Mouse (Mus musculus) lung, embryonic 14.5 days (tissue): Measurements from ENCODE around the gene Tpbpa. TPM values are rescaled to one million over a fixed set of nuclear protein-coding genes. Genes with fewer than 3 reads are reported as not detected.
"Not testable (repeated sequence)": the region's sequence is repeated elsewhere in the genome, so short reads cannot be mapped to it uniquely, and the experiment has no call there.

Source experiments
- ATAC-seq: fragments of 200-750 bp; cut with Nextera tagmentation; 2 replicates; pipeline ENCODE4 v1.8.0; 2017; ENCODE audit warnings: mild to moderate bottlenecking, moderate TSS enrichment, moderate library complexity; ENCODE audit not compliant: insufficient read depth
- DNase-seq: peaks from one replicate; pipeline ENCODE4 v3.0.0-alpha.2; 2015
- H3K27ac ChIP-seq: fragments of 300-500 bp; sonication (generic); 2 replicates; pipeline ENCODE4 v1.5.1; 2014; ENCODE audit warnings: low read depth, mild to moderate bottlenecking, moderate library complexity
- H3K27me3 ChIP-seq: fragments of 300-500 bp; sonication (generic); 2 replicates; pipeline ENCODE4 v1.6.1; 2014; ENCODE audit warnings: low read length, control low read depth; ENCODE audit not compliant: insufficient read depth
- H3K36me3 ChIP-seq: fragments of 300-500 bp; sonication (generic); 2 replicates; pipeline ENCODE4 v1.6.1; 2014; ENCODE audit warnings: control low read depth; ENCODE audit not compliant: insufficient read depth
- H3K4me1 ChIP-seq: fragments of 300-500 bp; sonication (generic); 2 replicates; pipeline ENCODE4 v1.6.1; 2014; ENCODE audit warnings: antibody characterized with exemption, control low read depth; ENCODE audit not compliant: insufficient read depth
- H3K4me2 ChIP-seq: fragments of 300-500 bp; sonication (generic); 2 replicates; pipeline ENCODE4 v1.6.1; 2014; ENCODE audit warnings: mild to moderate bottlenecking
- H3K4me3 ChIP-seq: fragments of 300-500 bp; sonication (generic); 2 replicates; pipeline ENCODE4 v1.5.1; 2014; ENCODE audit warnings: low read depth, low read length
- H3K9ac ChIP-seq: fragments of 300-500 bp; sonication (generic); 2 replicates; pipeline ENCODE4 v1.6.1; 2014
- H3K9me3 ChIP-seq: fragments of 300-500 bp; sonication (generic); 2 replicates; pipeline ENCODE4 v1.6.1; 2016; ENCODE audit warnings: low read depth, low read length, control low read depth
- CTCF ChIP-seq: IDR thresholded peaks from 2 replicates; pipeline ENCODE4 v1.5.1; 2016; ENCODE audit warnings: antibody characterized with exemption, low read depth
- WGBS: fragments of 180-500 bp; shearing (Covaris S2); extraction: QIAGEN DNeasy Blood & Tissue Kit; methylation state at CpG from one replicate; pipeline ENCODE4 v1.1.7; 2014; 5-methylcytosine and 5-hydroxymethylcytosine counted together
- polyA plus RNA-seq: library from polyadenylated mRNA; unstranded; fragments of >200 nt; fragmentation: Nextera tagmentation; extraction: Ambion mirVana; gene quantifications from 2 replicates; pipeline ENCODE4 v1.2.1, GENCODE M21; 2014

Tpbpa gene
- polyA plus RNA-seq, 1 experiment from 2014 or later: not detected

DNA sequence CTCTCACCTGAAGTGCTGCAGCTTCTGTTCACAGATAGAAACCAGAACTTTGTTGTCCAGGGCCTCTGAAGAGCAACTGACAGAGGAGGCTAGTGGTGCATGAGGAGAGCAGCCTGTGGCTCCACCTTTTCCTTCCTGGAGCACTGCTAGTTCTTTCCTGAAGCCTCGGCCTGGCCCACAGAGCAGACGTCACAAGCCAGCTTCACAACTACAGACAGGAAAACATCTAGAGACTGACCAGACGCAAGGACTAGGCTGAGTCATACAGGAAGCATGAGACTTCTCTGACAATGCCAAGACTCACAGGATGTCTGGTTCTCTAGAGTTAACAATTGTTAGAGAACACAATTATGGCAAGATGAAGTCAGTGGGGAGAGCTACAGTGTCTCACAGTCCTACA is 44.5 kb downstream of the Tpbpa start, which contains the start of gene Ctla2b:
TSS of gene Ctla2b (minus strand) at position 120 of the 400 bp plus-strand sequence.
- peak; percentile 79; the same call in 1 of the 2 replicates for ATAC-seq

DNA sequence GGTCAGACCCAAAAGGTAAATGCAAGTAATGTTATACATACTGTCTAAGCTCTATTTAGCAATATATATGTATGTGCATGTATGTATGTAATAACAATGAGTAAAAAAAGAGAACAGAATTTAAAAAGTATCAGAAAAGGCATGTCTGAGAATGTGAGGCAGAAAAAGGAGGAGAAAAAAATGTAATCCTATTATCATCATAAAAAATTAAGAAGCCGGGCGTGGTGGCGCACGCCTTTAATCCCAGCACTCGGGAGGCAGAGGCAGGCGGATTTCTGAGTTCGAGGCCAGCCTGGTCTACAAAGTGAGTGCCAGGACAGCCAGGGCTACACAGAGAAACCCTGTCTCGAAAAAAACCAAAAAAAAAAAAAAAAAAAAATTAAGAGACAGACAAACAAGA is 45.0 kb downstream of the Tpbpa start, which contains the start of gene Gm49392:
TSS of gene Gm49392 (minus strand) at position 101 of the 400 bp plus-strand sequence.
- not testable (repeated sequence) for H3K4me2 ChIP-seq, DNase-seq, H3K27ac ChIP-seq, H3K9ac ChIP-seq, H3K27me3 ChIP-seq, ATAC-seq, H3K9me3 ChIP-seq, H3K36me3 ChIP-seq, H3K4me1 ChIP-seq, H3K4me3 ChIP-seq
- WGBS: 75% methylated on average over 8 of the region's 8 CpGs

More for the DNA sequence above, 44.5 kb downstream of the Tpbpa start, which contains the start of gene Ctla2b:
- Histone ChIP-seq H3K4me1 (no peaks in the 10 kb centered on the region), H3K9ac (no peak within 1 kb of the TSS), H3K27ac (no peak within 1 kb of the TSS), H3K4me2 (no peak within 1 kb of the TSS), H3K4me3 (no peak within 1 kb of the TSS), H3K27me3 (no peaks in the 10 kb centered on the region), H3K36me3 (no peaks in the 10 kb centered on the region), H3K9me3 (no peaks in the 10 kb centered on the region)
- peak; percentile 57 for DNase-seq
- no peak for TF ChIP-seq CTCF
- 48% methylated on average over 3 of the region's 3 CpGs for WGBS

DNA sequence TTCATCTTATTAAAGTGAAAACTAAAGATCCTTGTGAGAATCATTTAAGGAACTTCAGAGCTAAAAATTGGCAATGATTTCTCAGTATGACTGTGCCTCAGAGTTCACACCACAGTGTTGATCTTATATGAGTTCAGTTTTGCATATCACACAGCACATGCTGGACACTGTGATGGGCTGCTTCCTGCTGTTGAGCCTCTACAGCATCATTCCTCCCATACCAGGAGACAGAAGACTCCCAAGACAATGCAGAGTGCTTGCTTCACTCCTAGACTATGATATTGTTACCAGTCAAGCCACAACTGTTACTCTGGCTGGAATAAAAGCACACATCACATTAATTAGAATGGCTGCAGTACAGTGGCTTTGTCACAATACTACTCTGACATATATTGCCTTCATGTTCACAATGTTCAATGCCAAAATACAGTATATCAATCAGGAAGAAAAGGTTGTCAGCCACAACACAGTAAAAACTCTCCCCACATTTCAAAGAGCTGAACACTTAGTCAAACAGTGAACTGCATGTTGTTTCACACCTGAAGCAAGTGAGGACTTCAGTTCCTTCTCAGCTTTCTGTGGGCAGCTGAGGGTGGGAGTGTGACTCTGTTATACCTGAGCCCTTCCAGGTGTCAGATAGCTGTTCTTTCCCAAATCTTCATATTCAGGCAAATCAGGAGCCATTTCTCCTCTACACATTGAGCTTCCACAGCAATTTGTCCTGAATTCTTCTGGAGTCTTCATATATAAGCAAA is 46.2 kb downstream of the Tpbpa start:
- ATAC-seq: no peak

DNA sequence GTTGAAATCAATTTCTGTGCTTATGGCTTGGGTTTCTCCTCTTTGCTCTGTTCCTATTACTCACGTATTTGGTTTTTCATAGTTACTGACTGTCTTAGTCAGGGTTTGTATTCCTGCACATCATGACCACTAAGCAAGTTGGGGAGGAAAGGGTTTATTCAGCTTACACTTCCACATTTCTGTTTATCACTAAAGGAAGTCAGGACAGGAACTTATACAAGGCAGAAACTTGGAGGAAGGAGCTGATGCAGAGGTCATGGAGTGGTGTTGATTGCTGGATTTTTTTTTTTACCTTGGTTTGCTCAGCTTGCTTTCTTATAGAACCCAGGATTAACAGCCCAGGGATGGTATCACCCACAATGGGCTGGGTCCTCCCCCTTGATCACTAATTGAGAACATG is 49.5 kb downstream of the Tpbpa start:
- H3K27me3 ChIP-seq: no peaks in the 10 kb centered on the region
- 72% methylated on average over 1 of the region's 1 CpGs for WGBS
- no peak overlapping the region for H3K4me3 ChIP-seq
- no peaks in the 10 kb centered on the region for H3K36me3 ChIP-seq
- H3K9ac ChIP-seq: no peak overlapping the region
- no peaks in the 10 kb centered on the region for H3K9me3 ChIP-seq
- no peak overlapping the region for H3K27ac ChIP-seq
- ATAC-seq: no peak
- H3K4me1 ChIP-seq: no peaks in the 10 kb centered on the region
- no peak for DNase-seq
- H3K4me2 ChIP-seq: no peak overlapping the region
- TF ChIP-seq CTCF: no peak

More for the DNA sequence above, 46.2 kb downstream of the Tpbpa start:
- Histone ChIP-seq H3K4me1 (no peaks in the 10 kb centered on the region), H3K9ac (no peak overlapping the region), H3K4me3 (no peak overlapping the region), H3K27me3 (no peaks in the 10 kb centered on the region), H3K36me3 (no peaks in the 10 kb centered on the region), H3K4me2 (no peak overlapping the region), H3K27ac (no peak overlapping the region), H3K9me3 (no peaks in the 10 kb centered on the region)
- DNase-seq: no peak
- TF ChIP-seq CTCF: no peak

Other genes starting within 250 kb of the Tpbpa start
- not detected in 2 replicates for gene BC051665, start 155.6 kb downstream of the Tpbpa start, polyA plus RNA-seq
- gene Ctsll3, start 139.1 kb downstream of the Tpbpa start, polyA plus RNA-seq: not detected in 2 replicates
- gene 4930486L24Rik, start 77.5 kb downstream of the Tpbpa start, polyA plus RNA-seq: not detected in 2 replicates
- 0.34 and 0.95 TPM in 2 replicates for gene Gm49392, start 45.1 kb downstream of the Tpbpa start, polyA plus RNA-seq
- 8.3 and 10.1 TPM in 2 replicates for gene Ctla2b, start 44.5 kb downstream of the Tpbpa start, polyA plus RNA-seq
- gene Tpbpb, start 37.1 kb downstream of the Tpbpa start, polyA plus RNA-seq: not detected in 2 replicates
- gene Gm49393, start 6.4 kb downstream of the Tpbpa start, polyA plus RNA-seq: not detected in 2 replicates
- gene Gm49391, start 5.4 kb downstream of the Tpbpa start, polyA plus RNA-seq: 3.3 and 5.0 TPM in 2 replicates
- gene Ctla2a, start 5.4 kb downstream of the Tpbpa start, polyA plus RNA-seq: 79.7 and 92.1 TPM in 2 replicates
- gene Ctsj, start 64.0 kb upstream of the Tpbpa start, polyA plus RNA-seq: not detected in 2 replicates
- gene Ctsq, start 98.6 kb upstream of the Tpbpa start, polyA plus RNA-seq: not detected in 2 replicates
- gene Ctsr, start 222.3 kb upstream of the Tpbpa start, polyA plus RNA-seq: not detected in 2 replicates